Mouse (Mus musculus): ENCODE data around the gene Myo9a.

DNA sequence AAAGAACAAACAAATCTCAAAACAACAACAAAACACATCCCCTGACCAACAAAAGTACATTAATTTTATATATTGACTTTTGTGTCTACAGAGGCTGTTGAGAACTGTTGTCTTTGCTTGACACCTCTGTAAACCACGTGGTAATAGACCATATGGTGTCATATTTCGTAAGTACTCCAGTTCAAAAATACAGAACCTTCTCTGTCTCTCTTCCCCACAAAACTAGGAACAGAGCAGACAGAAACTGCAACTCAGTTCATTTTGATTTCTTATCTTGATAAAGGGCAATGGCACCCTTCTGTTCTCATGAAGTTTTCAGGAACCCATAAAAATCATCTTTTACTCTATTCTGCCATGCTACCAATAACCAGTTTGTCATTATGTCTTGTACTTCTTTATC lies 4.5 kb downstream of the Myo9a start:
- TF ChIP-seq POLR2A (IDR thresholded peaks at IDR 0.05; ENCODE audit: extremely low read depth, insufficient read depth, low read length), result no peak
- TF ChIP-seq CTCF (IDR thresholded peaks at IDR 0.05; ENCODE audit: low read depth, low read length), result no peak

Measured in liver, adult 2 months (tissue).